Mouse (Mus musculus) adrenal gland, adult 18-20 months (tissue): Measurements from ENCODE around the gene Ajap1. TPM values are rescaled to one million over a fixed set of nuclear protein-coding genes. Genes with fewer than 3 reads are reported as not detected.

Source experiments
- DNase-seq, 2 experiments: peaks; one replicate each; pipeline ENCODE4 v3.0.0; 2021 to 2022; ENCODE audit warnings: low spot score in 2 of 2
- total RNA-seq, 2 experiments: library from RNA; stranded (reverse); gene quantifications; 1 replicate in 1 of 2; 2 replicates in 1 of 2; pipeline ENCODE4 v1.2.3; 2021

Gene Ajap1
- total RNA-seq, 2 experiments from 2014 or later, result 0.29 to 7.5 TPM

- DNase-seq, result no peak
Observed at GRCm38 (mm10) chr4:153458821-153459220, 23.8 kb downstream of the Ajap1 start.

GRCm38 (mm10) chr4:153453496-153453895 lies 29.1 kb downstream of the Ajap1 start:
- DNase-seq, result no peak

- peak in 1 of 2 experiments; percentile 22 for DNase-seq
Observed at GRCm38 (mm10) chr4:153451516-153451915, 31.1 kb downstream of the Ajap1 start.

GRCm38 (mm10) chr4:153442522-153442921 lies 40.1 kb downstream of the Ajap1 start:
- DNase-seq, result no peak

- no peak for DNase-seq
Observed at GRCm38 (mm10) chr4:153439868-153440267, 42.7 kb downstream of the Ajap1 start.

- no peak for DNase-seq
Observed at GRCm38 (mm10) chr4:153439031-153439430, 43.6 kb downstream of the Ajap1 start.

GRCm38 (mm10) chr4:153437196-153437595 lies 45.4 kb downstream of the Ajap1 start:
- no peak for DNase-seq

GRCm38 (mm10) chr4:153435917-153436316 lies 46.7 kb downstream of the Ajap1 start:
- no peak for DNase-seq

- no peak for DNase-seq
Observed at GRCm38 (mm10) chr4:153429971-153430370, 52.6 kb downstream of the Ajap1 start.

- DNase-seq, result peak in 1 of 2 experiments; percentile 11
Observed at GRCm38 (mm10) chr4:153425961-153426656, 56.5 kb downstream of the Ajap1 start.

GRCm38 (mm10) chr4:153424324-153424723 lies 58.3 kb downstream of the Ajap1 start:
- DNase-seq, result no peak

- DNase-seq, result peak; percentile 25 to 55
Observed at GRCm38 (mm10) chr4:153417926-153418325, 64.7 kb downstream of the Ajap1 start.

- DNase-seq, result peak in 1 of 2 experiments; percentile 16
Observed at GRCm38 (mm10) chr4:153417164-153417896, 65.3 kb downstream of the Ajap1 start.

GRCm38 (mm10) chr4:153416111-153416510 lies 66.5 kb downstream of the Ajap1 start:
- no peak for DNase-seq

- no peak for DNase-seq
Observed at GRCm38 (mm10) chr4:153398421-153398820, 84.2 kb downstream of the Ajap1 start.

GRCm38 (mm10) chr4:153387478-153387877 lies 95.1 kb downstream of the Ajap1 start:
- DNase-seq, result no peak

GRCm38 (mm10) chr4:153381433-153381832 lies 101.2 kb downstream of the Ajap1 start:
- no peak for DNase-seq

- DNase-seq, result no peak
Observed at GRCm38 (mm10) chr4:153380885-153381284, 101.7 kb downstream of the Ajap1 start.

GRCm38 (mm10) chr4:153377981-153378380 lies 104.6 kb downstream of the Ajap1 start:
- no peak for DNase-seq

GRCm38 (mm10) chr4:153374233-153374632 lies 108.4 kb downstream of the Ajap1 start:
- DNase-seq, result no peak

- no peak for DNase-seq
Observed at GRCm38 (mm10) chr4:153373125-153373524, 109.5 kb downstream of the Ajap1 start.

- DNase-seq, result no peak
Observed at GRCm38 (mm10) chr4:153368620-153369159, 113.9 kb downstream of the Ajap1 start.
